Mouse (Mus musculus) hematopoietic stem cell, adult 5-6 weeks (primary cell): ENCODE data around the gene Dusp27. TPM values are rescaled to one million over a fixed set of nuclear protein-coding genes. Genes with fewer than 3 reads are reported as not detected.
A peak's percentile ranks its signal among the peaks of the same experiment; 100 is the strongest.
"Not testable (repeated sequence)": the region's sequence is repeated elsewhere in the genome, so short reads cannot be mapped to it uniquely, and the experiment has no call there.

Source experiments
- ATAC-seq, 2 experiments: fragments of 125-278 bp in 1 of 2; replicated peaks in 1 of 2; 2 replicates each; pipeline ENCODE4 v1.8.0; 2016 to 2017; ENCODE audit warnings: inconsistent platforms in 2 of 2, mild to moderate bottlenecking in 2 of 2, moderate number of reproducible peaks in 2 of 2, low read depth in 1 of 2, moderate TSS enrichment in 1 of 2; ENCODE audit not compliant: low FRiP score in 2 of 2, poor library complexity in 2 of 2, severe bottlenecking in 2 of 2, insufficient read depth in 1 of 2, low TSS enrichment in 1 of 2
- total RNA-seq: library from RNA; stranded (forward); fragments of 172-1452, 232-1000 nt; gene quantifications from 2 replicates; pipeline ENCODE4 v1.2.3, GENCODE M21; 2017

Gene Dusp27
- total RNA-seq, 1 experiment from 2014 or later: not detected

GRCm38 (mm10) chr1:166151341-166151740 is 23.6 kb upstream of the Dusp27 start:
- ATAC-seq: no peak

- no peak for ATAC-seq
Measured at GRCm38 (mm10) chr1:166150035-166150434, 22.3 kb upstream of the Dusp27 start.

GRCm38 (mm10) chr1:166149441-166149840 is 21.7 kb upstream of the Dusp27 start:
- no peak for ATAC-seq

- no peak for ATAC-seq
Measured at GRCm38 (mm10) chr1:166147657-166148056, 19.9 kb upstream of the Dusp27 start.

GRCm38 (mm10) chr1:166146626-166147025 is 18.9 kb upstream of the Dusp27 start:
- ATAC-seq: no peak

GRCm38 (mm10) chr1:166142369-166142768 is 14.6 kb upstream of the Dusp27 start:
- no peak for ATAC-seq

- not testable (repeated sequence) for ATAC-seq
Measured at GRCm38 (mm10) chr1:166141868-166142267, 14.1 kb upstream of the Dusp27 start.

- no peak for ATAC-seq
Measured at GRCm38 (mm10) chr1:166139620-166140184, 12.0 kb upstream of the Dusp27 start.

- no peak for ATAC-seq
Measured at GRCm38 (mm10) chr1:166139113-166139512, 11.4 kb upstream of the Dusp27 start.

- peak; percentile 47 to 70; a peak in 3 of 4 replicates for ATAC-seq
Measured at GRCm38 (mm10) chr1:166138136-166138535, 10.4 kb upstream of the Dusp27 start.

- ATAC-seq: peak; percentile 43 to 44; a peak in 3 of 4 replicates
Measured at GRCm38 (mm10) chr1:166137244-166137938, 9.7 kb upstream of the Dusp27 start.

- ATAC-seq: no peak
Measured at GRCm38 (mm10) chr1:166135091-166135740, 7.5 kb upstream of the Dusp27 start.

- peak; percentile 67 to 80 for ATAC-seq
Measured at GRCm38 (mm10) chr1:166132367-166132766, 4.6 kb upstream of the Dusp27 start.

GRCm38 (mm10) chr1:166130224-166130860 is 2.6 kb upstream of the Dusp27 start, which contains the start of gene Gpa33:
Gene Gpa33 (plus strand): TSS chr1:166130238.
- ATAC-seq: 0 out of 4 replicates have a peak, but pooled peaks of 1 of the 2 experiments have one; percentile 24

- ATAC-seq: no peak
Measured at GRCm38 (mm10) chr1:166128551-166128950, 829 bp upstream of the Dusp27 start.

GRCm38 (mm10) chr1:166126795-166127194 is 927 bp downstream of the Dusp27 start:
- ATAC-seq: no peak

GRCm38 (mm10) chr1:166126290-166126689 is 1.4 kb downstream of the Dusp27 start:
- no peak for ATAC-seq
